Mouse (Mus musculus): ENCODE data around the gene Epdr1.

- TF ChIP-seq CTCF (conservative IDR thresholded peaks at IDR 0.05; ENCODE audit: low read length) (no peak), POU5F1 (IDR thresholded peaks at IDR 0.05; ENCODE audit: borderline replicate concordance, low read length) (no peak), NANOG (IDR thresholded peaks at IDR 0.05; ENCODE audit: borderline replicate concordance, low read length) (no peak)
These were observed 23.8 kb upstream of the Epdr1 start for GRCm38 (mm10) chr13:19643519-19643918.
